26 mouse cellular contexts compared by ENCODE assay signal in genomic region chr3:41239246-41239645, GRCm38 (mm10).
DNase-seq lines count a peak whose midpoint lies in the region; ATAC-seq lines count a peak whose summit lies in the region.
"Had no signal": no experiment of that assay in that cellular context is flagged by ENCODE, and none has a peak within 500 bp of the region (broad histone marks: within the 10 kb centered on the region; RNA-seq: fewer than 3 reads in every experiment).

No protein-coding gene starts in this region.

- no peak overlapping the region for H3K4me2 ChIP-seq in kidney, embryonic 16.5 days (replicated peaks; ENCODE audit: low read depth, low read length)
- H3K4me2 ChIP-seq: forebrain, embryonic 13.5 days; heart, embryonic 12.5 days; heart, embryonic 15.5 days; hindbrain, embryonic 12.5 days; hindbrain, embryonic 15.5 days; intestine, embryonic 15.5 days had no signal

- H3K4me1 ChIP-seq in kidney, embryonic 16.5 days (ENCODE audit: insufficient read depth, low read length): no peaks in the 10 kb centered on the region
- H3K4me1 ChIP-seq: forebrain, embryonic 13.5 days; hindbrain, embryonic 12.5 days; intestine, embryonic 15.5 days had no signal

- no peaks in the 10 kb centered on the region for H3K27me3 ChIP-seq in kidney, embryonic 16.5 days (ENCODE audit: insufficient read depth, low read length)
- H3K27me3 ChIP-seq: CH12.LX; forebrain, embryonic 13.5 days; heart, embryonic 12.5 days; heart, embryonic 15.5 days; hindbrain, embryonic 12.5 days; hindbrain, embryonic 15.5 days; intestine, embryonic 15.5 days; Patski had no signal

- H3K9ac ChIP-seq in kidney, embryonic 16.5 days (replicated peaks; ENCODE audit: low read length): no peak overlapping the region
- H3K9ac ChIP-seq: forebrain, embryonic 13.5 days; heart, embryonic 12.5 days; heart, embryonic 15.5 days; hindbrain, embryonic 12.5 days; hindbrain, embryonic 15.5 days; intestine, embryonic 15.5 days had no signal

- no peaks in the 10 kb centered on the region for H3K9me3 ChIP-seq in kidney, embryonic 16.5 days (ENCODE audit: low read length)
- H3K9me3 ChIP-seq: forebrain, embryonic 10.5 days; forebrain, embryonic 13.5 days; G1E; heart, embryonic 12.5 days; heart, embryonic 15.5 days; hindbrain, embryonic 12.5 days; hindbrain, embryonic 15.5 days; intestine, embryonic 15.5 days had no signal

- peak; percentile 66 for DNase-seq in adrenal gland, adult 2 months
- DNase-seq in adrenal gland, postnatal 25 days: no peak
- no peak for DNase-seq in kidney, postnatal 10 days
- DNase-seq in adrenal gland, adult 8-10 months: peak; percentile 55
- DNase-seq in adrenal gland, postnatal 14 days: peak; percentile 41
- no peak for DNase-seq in T-cell, adult 2 months (ENCODE audit: low spot score)
- DNase-seq: B cell, adult 2 months; cerebellum, adult 18-20 months; cerebellum, adult 9-10 months; gastrocnemius, postnatal 10 days; heart, adult 18-20 months; heart, postnatal 10 days; heart, postnatal 4 days; kidney, adult 11 months had no signal

- no peak overlapping the region for H3K4me3 ChIP-seq in kidney, embryonic 16.5 days (ENCODE audit: low read length)
- H3K4me3 ChIP-seq: forebrain, embryonic 10.5 days; forebrain, embryonic 13.5 days; heart, embryonic 12.5 days; heart, embryonic 15.5 days; hindbrain, embryonic 12.5 days; hindbrain, embryonic 15.5 days; intestine, embryonic 15.5 days had no signal

- 0 out of 2 replicates have a peak, but pooled peaks have one; percentile 27 for ATAC-seq in kidney, embryonic 16.5 days (ENCODE audit: low FRiP score, low TSS enrichment)
- ATAC-seq: forebrain, embryonic 13.5 days; forebrain, embryonic 16.5 days; intestine, embryonic 15.5 days; Patski had no signal

- H3K36me3 ChIP-seq in kidney, embryonic 16.5 days (ENCODE audit: insufficient read depth, low read length): no peaks in the 10 kb centered on the region
- H3K36me3 ChIP-seq: forebrain, embryonic 10.5 days; G1E; heart, embryonic 12.5 days; heart, embryonic 15.5 days; hindbrain, embryonic 12.5 days; hindbrain, embryonic 15.5 days; intestine, embryonic 15.5 days had no signal

- no peak overlapping the region for H3K27ac ChIP-seq in kidney, embryonic 16.5 days (ENCODE audit: low read length)
- H3K27ac ChIP-seq: forebrain, embryonic 10.5 days; forebrain, embryonic 13.5 days; heart, embryonic 15.5 days; hindbrain, embryonic 12.5 days; hindbrain, embryonic 15.5 days; intestine, embryonic 15.5 days had no signal

- 85% methylated on average over 6 of the region's 6 CpGs for WGBS in kidney, embryonic 16.5 days

Comparison
In these comparisons a context has a peak if more than half of its experiments do, and no peak if none do; other contexts are left out.
1. DNase-seq: peak in adrenal gland, adult 2 months (single experiment), adrenal gland, adult 8-10 months (single experiment) and adrenal gland, postnatal 14 days (single experiment); none in adrenal gland, postnatal 25 days (single experiment), kidney, postnatal 10 days (single experiment) and T-cell, adult 2 months (single experiment).